ENCODE assay signal across 36 mouse cellular contexts in genomic region chr13:32724606-32725005, GRCm38 (mm10). TPM values are rescaled to one million over a fixed set of nuclear protein-coding genes. Genes with fewer than 3 reads are reported as not detected.
"Had no signal": no experiment of that assay in that cellular context is flagged by ENCODE, and none has a peak within 500 bp of the region (broad histone marks: within the 10 kb centered on the region; RNA-seq: fewer than 3 reads in every experiment).

No protein-coding gene starts in this region.

- H3K27ac ChIP-seq: heart, embryonic 13.5 days; heart, embryonic 15.5 days; hindbrain, embryonic 10.5 days; hindbrain, embryonic 12.5 days; hindbrain, embryonic 13.5 days; hindbrain, embryonic 14.5 days; hindbrain, embryonic 15.5 days; hindbrain, postnatal 0 days; intestine, embryonic 15.5 days; kidney, embryonic 15.5 days; kidney, postnatal 0 days; layer of hippocampus, adult 2 months; left cerebral cortex, adult 2 months had no signal

- H3K27me3 ChIP-seq: heart, embryonic 12.5 days; heart, embryonic 13.5 days; heart, embryonic 15.5 days; hindbrain, embryonic 12.5 days; hindbrain, embryonic 13.5 days; hindbrain, embryonic 15.5 days; intestine, embryonic 15.5 days; kidney, embryonic 15.5 days had no signal

- H3K4me3 ChIP-seq: heart, embryonic 12.5 days; heart, embryonic 13.5 days; heart, embryonic 15.5 days; hindbrain, embryonic 10.5 days; hindbrain, embryonic 12.5 days; hindbrain, embryonic 13.5 days; hindbrain, embryonic 15.5 days; intestine, embryonic 15.5 days; kidney, embryonic 15.5 days; layer of hippocampus, adult 2 months; left cerebral cortex, adult 2 months had no signal

- H3K4me1 ChIP-seq: heart, embryonic 15.5 days; hindbrain, embryonic 10.5 days; hindbrain, embryonic 12.5 days; hindbrain, embryonic 13.5 days; hindbrain, embryonic 15.5 days; intestine, embryonic 15.5 days; kidney, embryonic 15.5 days had no signal

- H3K9me3 ChIP-seq: heart, embryonic 12.5 days; heart, embryonic 13.5 days; heart, embryonic 15.5 days; hindbrain, embryonic 10.5 days; hindbrain, embryonic 12.5 days; hindbrain, embryonic 13.5 days; hindbrain, embryonic 15.5 days; intestine, embryonic 15.5 days; kidney, embryonic 15.5 days had no signal

- H3K36me3 ChIP-seq: heart, embryonic 12.5 days; heart, embryonic 13.5 days; heart, embryonic 15.5 days; hindbrain, embryonic 10.5 days; hindbrain, embryonic 12.5 days; hindbrain, embryonic 13.5 days; hindbrain, embryonic 15.5 days; intestine, embryonic 15.5 days; kidney, embryonic 15.5 days had no signal

- DNase-seq: heart, postnatal 10 days; heart, postnatal 14 days; heart, postnatal 36 days; heart, postnatal 4 days; kidney, adult 11 months; kidney, adult 18-20 months; kidney, adult 2 months; kidney, adult 8-10 months; kidney, adult 9 months; kidney, postnatal 10 days; kidney, postnatal 14 days; kidney, postnatal 25 days; kidney, postnatal 36 days; kidney, postnatal 4 days; layer of hippocampus, adult 9-11 months; layer of hippocampus, postnatal 36 days had no signal

- H3K9ac ChIP-seq: heart, embryonic 12.5 days; heart, embryonic 13.5 days; heart, embryonic 15.5 days; hindbrain, embryonic 12.5 days; hindbrain, embryonic 13.5 days; hindbrain, embryonic 14.5 days; hindbrain, embryonic 15.5 days; intestine, embryonic 15.5 days; kidney, embryonic 15.5 days had no signal

RNA-seq across cellular contexts. Expression of gene Mylk4, which starts 59.1 kb away (rescaled TPM):
- total RNA-seq: hematopoietic stem cell, adult 5-6 weeks; hindbrain, postnatal 0 days; left cerebral cortex, adult 18-20 months had no signal
- polyA plus RNA-seq: hindbrain, embryonic 10.5 days; inflammation-experienced regulatory T-cells, adult 6 months; intestine, embryonic 14.5 days; intestine, embryonic 16.5 days; intestine, postnatal 0 days had no signal
